ENCODE assay signal across 8 mouse cellular contexts in the genomic region with DNA sequence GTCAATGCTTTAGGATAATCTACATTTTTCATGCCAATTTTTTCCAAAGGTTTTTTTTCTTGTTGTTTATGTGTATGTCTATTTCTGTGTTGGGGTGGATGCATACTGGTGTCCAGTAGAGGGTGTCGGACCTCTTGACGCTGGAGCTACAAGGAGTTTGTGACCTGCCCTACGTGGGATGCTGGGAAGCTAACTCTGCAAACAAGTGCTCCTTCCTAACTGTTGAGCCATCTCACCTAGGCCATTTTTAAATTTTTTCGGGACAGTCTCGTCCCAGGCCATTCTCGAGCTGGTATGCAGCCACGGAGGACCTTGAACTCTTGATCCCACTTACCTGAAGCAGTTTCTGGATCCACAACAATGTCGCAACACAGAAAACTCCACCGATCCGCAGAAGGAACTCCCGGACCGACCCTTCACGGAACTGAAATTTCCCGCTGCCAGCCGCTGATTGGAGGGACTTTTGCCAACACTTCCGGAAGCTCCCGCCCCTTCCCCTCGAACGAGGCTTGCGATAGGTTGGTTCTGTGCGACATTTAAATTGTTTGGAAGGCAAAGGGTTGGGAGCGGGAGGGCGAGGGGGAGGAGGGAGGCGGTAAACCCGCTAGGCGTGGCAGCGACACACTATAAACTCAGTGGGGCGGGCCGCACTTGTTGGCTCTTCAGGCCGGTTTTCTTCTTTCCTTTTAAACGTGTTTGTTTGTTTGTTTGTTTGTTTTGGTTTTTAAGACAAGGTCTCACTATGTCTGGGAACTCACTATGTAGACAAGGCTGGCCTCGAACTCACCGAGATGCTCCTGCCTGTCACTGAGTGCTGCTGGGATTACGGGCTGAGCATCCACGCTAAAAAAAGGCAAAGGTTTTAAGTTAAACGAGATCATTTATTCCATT. TPM values are rescaled to one million over a fixed set of nuclear protein-coding genes. Genes with fewer than 3 reads are reported as not detected.
A peak's percentile ranks its signal among the peaks of the same experiment; 100 is the strongest.
DNase-seq lines count a peak whose midpoint lies in the region; ATAC-seq lines count a peak whose summit lies in the region.

A gene (minus strand): TSS at position 633 of the 891 bp plus-strand sequence.

- peak; percentile 99 for ATAC-seq in megakaryocyte progenitor cell, adult 5-6 weeks (replicated peaks; ENCODE audit: poor library complexity)

- peak; percentile 86 for DNase-seq in adipocyte (ENCODE audit: low spot score)
- DNase-seq in embryo, embryonic 10 days (ENCODE audit: low spot score): peak; percentile 96
- peak; percentile 87 for DNase-seq in gastrocnemius, postnatal 10 days
- peak; percentile 98 for DNase-seq in induced T-regulatory cell, adult 2 months (ENCODE audit: low read depth)
- DNase-seq in left cerebral cortex, adult 9 months (ENCODE audit: low spot score in 2 of 2): peak; percentile 73 to 92
- DNase-seq in right cerebral cortex, postnatal 14 days: peak; percentile 86
- DNase-seq in urinary bladder, postnatal 36 days (ENCODE audit: low spot score in 2 of 2): peak; percentile 91

RNA-seq across cellular contexts. Expression of the gene that starts here (rescaled TPM):
- total RNA-seq in gastrocnemius, postnatal 10 days (2021): 10 to 100 TPM in 1 of 2 experiments, 1 to 10 TPM in 1; 5.0 to 10.0 TPM
- total RNA-seq in megakaryocyte progenitor cell, adult 5-6 weeks (2015): 44.2 and 53.5 TPM in 2 replicates
- 75.3 and 77.0 TPM in 2 replicates for total RNA-seq in megakaryocyte progenitor cell, adult 5-6 weeks (2017)

Comparison
In these comparisons a context has a peak if more than half of its experiments do, and no peak if none do; other contexts are left out.
1. Peak in every context shown above with its lines: DNase-seq and ATAC-seq.
2. RNA of the gene that starts here (total RNA-seq): 44.2 to 77.0 TPM in megakaryocyte progenitor cell, adult 5-6 weeks; 5.0 to 10.0 TPM in gastrocnemius, postnatal 10 days; every median in the first group is over 4 times any median in the second.